Mouse (Mus musculus) hindbrain, embryonic 15.5 days (tissue): ENCODE data around the gene Zmynd10. TPM values are rescaled to one million over a fixed set of nuclear protein-coding genes. Genes with fewer than 3 reads are reported as not detected.

Experiments
- ATAC-seq: fragments of 200-750 bp; cut with Nextera tagmentation; 2 replicates; pipeline ENCODE4 v1.8.0; 2017; ENCODE audit warnings: low read depth, moderate number of reproducible peaks, moderate TSS enrichment; ENCODE audit not compliant: low FRiP score
- H3K27ac ChIP-seq: fragments of 300-500 bp; sonication (generic); replicated peaks from 2 replicates; pipeline ENCODE4 v1.5.1; 2015; ENCODE audit warnings: mild to moderate bottlenecking, inconsistent platforms
- H3K27me3 ChIP-seq: fragments of 300-500 bp; sonication (generic); 2 replicates; pipeline ENCODE4 v1.6.1; 2015; ENCODE audit warnings: control low read depth, inconsistent platforms
- H3K36me3 ChIP-seq: fragments of 300-500 bp; sonication (generic); 2 replicates; pipeline ENCODE4 v1.6.1; 2015; ENCODE audit warnings: control low read depth, inconsistent platforms
- H3K4me1 ChIP-seq: fragments of 300-500 bp; sonication (generic); replicated peaks from 2 replicates; pipeline ENCODE4 v1.6.1; 2015; ENCODE audit warnings: control low read depth, inconsistent platforms
- H3K4me2 ChIP-seq: fragments of 300-500 bp; sonication (generic); 2 replicates; pipeline ENCODE4 v1.6.1; 2015; ENCODE audit warnings: moderate library complexity, mild to moderate bottlenecking, inconsistent platforms
- H3K4me3 ChIP-seq: fragments of 300-500 bp; sonication (generic); 2 replicates; pipeline ENCODE4 v1.5.1; 2015; ENCODE audit warnings: mild to moderate bottlenecking, inconsistent platforms
- H3K9ac ChIP-seq: fragments of 300-500 bp; sonication (generic); 2 replicates; pipeline ENCODE4 v1.6.1; 2015; ENCODE audit warnings: inconsistent platforms
- H3K9me3 ChIP-seq: fragments of 300-500 bp; sonication (generic); 2 replicates; pipeline ENCODE4 v1.6.1; 2016; ENCODE audit warnings: control low read depth, inconsistent platforms
- WGBS: fragments of 180-500 bp; shearing (Covaris S2); methylation state at CpG from one replicate; pipeline ENCODE4 v1.1.7; 2015; 5-methylcytosine and 5-hydroxymethylcytosine counted together
- polyA plus RNA-seq: library from polyadenylated mRNA; unstranded; fragments of >200 nt; fragmentation: Nextera tagmentation; extraction: Ambion mirVana; gene quantifications from 2 replicates; pipeline ENCODE4 v1.2.1, GENCODE M21; 2015

Gene Zmynd10
- polyA plus RNA-seq, result 3.4 and 4.3 TPM in 2 replicates

GRCm38 (mm10) chr9:107547026-107547425 lies at the start of gene Zmynd10:
Gene Zmynd10, plus strand, starts transcription at chr9:107547298.
- peak within 1 kb of the TSS; percentile 48 for H3K27ac ChIP-seq
- H3K27me3 ChIP-seq, result peaks cover 34% of the 10 kb centered on the region
- peaks cover 42% of the 10 kb centered on the region for H3K4me1 ChIP-seq
- 4% methylated on average over 20 of the region's 20 CpGs for WGBS
- H3K4me2 ChIP-seq, result peak within 1 kb of the TSS; percentile 56
- H3K4me3 ChIP-seq, result peak within 1 kb of the TSS; percentile 20; the same call in 1 of the 2 replicates
- no peaks in the 10 kb centered on the region for H3K9me3 ChIP-seq
- H3K9ac ChIP-seq, result no peak within 1 kb of the TSS
- peaks cover 17% of the 10 kb centered on the region for H3K36me3 ChIP-seq
- peak; percentile 47 for ATAC-seq

GRCm38 (mm10) chr9:107500708-107501286 lies 46.3 kb upstream of the Zmynd10 start:
- H3K9ac ChIP-seq, result no peak overlapping the region
- no peak overlapping the region for H3K4me3 ChIP-seq
- H3K27me3 ChIP-seq, result no peaks in the 10 kb centered on the region
- no peak for ATAC-seq
- WGBS, result 86% methylated on average over 3 of the region's 3 CpGs
- H3K4me1 ChIP-seq, result peaks cover 25% of the 10 kb centered on the region
- no peak overlapping the region for H3K4me2 ChIP-seq
- H3K27ac ChIP-seq, result peak overlapping the region; percentile 2; the same call in 1 of the 2 replicates
- no peaks in the 10 kb centered on the region for H3K9me3 ChIP-seq
- H3K36me3 ChIP-seq, result no peaks in the 10 kb centered on the region

- no peak overlapping the region for H3K4me3 ChIP-seq
- H3K4me1 ChIP-seq, result peaks cover 31% of the 10 kb centered on the region
- ATAC-seq, result no peak
- H3K4me2 ChIP-seq, result no peak overlapping the region
- no peaks in the 10 kb centered on the region for H3K36me3 ChIP-seq
- H3K27me3 ChIP-seq, result no peaks in the 10 kb centered on the region
- H3K9ac ChIP-seq, result no peak overlapping the region
- H3K9me3 ChIP-seq, result no peaks in the 10 kb centered on the region
- no peak overlapping the region for H3K27ac ChIP-seq
- WGBS, result 73% methylated on average over 12 of the region's 12 CpGs
These were observed 44.8 kb upstream of the Zmynd10 start for GRCm38 (mm10) chr9:107502131-107502846.

GRCm38 (mm10) chr9:107504662-107505537 lies 42.2 kb upstream of the Zmynd10 start:
- WGBS, result 41% methylated on average over 19 of the region's 19 CpGs
- Histone ChIP-seq H3K4me3 (no peak overlapping the region), H3K9me3 (no peaks in the 10 kb centered on the region), H3K4me2 (no peak overlapping the region), H3K4me1 (peaks cover 57% of the 10 kb centered on the region), H3K9ac (no peak overlapping the region), H3K36me3 (no peaks in the 10 kb centered on the region), H3K27ac (peak overlapping the region; percentile 70), H3K27me3 (no peaks in the 10 kb centered on the region)
- ATAC-seq, result 0 out of 2 replicates have a peak, but pooled peaks have one; percentile 20

GRCm38 (mm10) chr9:107508266-107508665 lies 38.8 kb upstream of the Zmynd10 start:
- no peak overlapping the region for H3K9ac ChIP-seq
- 0 out of 2 replicates have a peak overlapping the region, but pooled peaks have one; percentile 3 for H3K27ac ChIP-seq
- H3K27me3 ChIP-seq, result no peaks in the 10 kb centered on the region
- no peak overlapping the region for H3K4me2 ChIP-seq
- H3K9me3 ChIP-seq, result no peaks in the 10 kb centered on the region
- H3K4me3 ChIP-seq, result no peak overlapping the region
- 53% methylated on average over 10 of the region's 10 CpGs for WGBS
- H3K4me1 ChIP-seq, result peaks cover 85% of the 10 kb centered on the region
- no peaks in the 10 kb centered on the region for H3K36me3 ChIP-seq
- ATAC-seq, result no peak

- ATAC-seq, result no peak
- Histone ChIP-seq H3K4me1 (peaks cover 77% of the 10 kb centered on the region), H3K36me3 (no peaks in the 10 kb centered on the region), H3K9ac (no peak overlapping the region), H3K27ac (peak overlapping the region; percentile 63), H3K27me3 (no peaks in the 10 kb centered on the region), H3K4me3 (no peak overlapping the region), H3K4me2 (no peak overlapping the region), H3K9me3 (no peaks in the 10 kb centered on the region)
- 70% methylated on average over 14 of the region's 14 CpGs for WGBS
These were observed 36.6 kb upstream of the Zmynd10 start for GRCm38 (mm10) chr9:107510384-107511100.

- no peaks in the 10 kb centered on the region for H3K27me3 ChIP-seq
- WGBS, result 32% methylated on average over 8 of the region's 8 CpGs
- no peak for ATAC-seq
- no peaks in the 10 kb centered on the region for H3K36me3 ChIP-seq
- peaks cover 70% of the 10 kb centered on the region for H3K4me1 ChIP-seq
- no peak overlapping the region for H3K4me2 ChIP-seq
- no peak overlapping the region for H3K9ac ChIP-seq
- H3K27ac ChIP-seq, result peak overlapping the region; percentile 63
- H3K4me3 ChIP-seq, result no peak overlapping the region
- no peaks in the 10 kb centered on the region for H3K9me3 ChIP-seq
These were observed 35.7 kb upstream of the Zmynd10 start for GRCm38 (mm10) chr9:107511436-107511835.

- Histone ChIP-seq H3K4me1 (peaks cover 67% of the 10 kb centered on the region), H3K9me3 (no peaks in the 10 kb centered on the region), H3K9ac (no peak overlapping the region), H3K27me3 (no peaks in the 10 kb centered on the region), H3K4me2 (no peak overlapping the region), H3K4me3 (no peak overlapping the region), H3K27ac (peak overlapping the region; percentile 63), H3K36me3 (no peaks in the 10 kb centered on the region)
- no peak for ATAC-seq
- 41% methylated on average over 16 of the region's 16 CpGs for WGBS
These were observed 34.8 kb upstream of the Zmynd10 start for GRCm38 (mm10) chr9:107512326-107512725.

- Histone ChIP-seq H3K27me3 (no peaks in the 10 kb centered on the region), H3K27ac (no peak overlapping the region), H3K4me1 (peaks cover 46% of the 10 kb centered on the region), H3K36me3 (no peaks in the 10 kb centered on the region), H3K4me3 (no peak overlapping the region), H3K4me2 (no peak overlapping the region), H3K9me3 (no peaks in the 10 kb centered on the region), H3K9ac (no peak overlapping the region)
- WGBS, result 21% methylated on average over 14 of the region's 14 CpGs
- ATAC-seq, result peak; percentile 63; the same call in 1 of the 2 replicates
These were observed 32.7 kb upstream of the Zmynd10 start for GRCm38 (mm10) chr9:107514303-107514955.

GRCm38 (mm10) chr9:107520331-107520730 lies 26.8 kb upstream of the Zmynd10 start:
- Histone ChIP-seq H3K27me3 (peaks cover 12% of the 10 kb centered on the region), H3K27ac (no peak overlapping the region), H3K36me3 (peaks cover 8% of the 10 kb centered on the region; the same call in 1 of the 2 replicates), H3K4me3 (no peak overlapping the region), H3K4me2 (no peak overlapping the region), H3K9me3 (no peaks in the 10 kb centered on the region), H3K4me1 (peaks cover 20% of the 10 kb centered on the region), H3K9ac (no peak overlapping the region)
- no peak for ATAC-seq
- 40% methylated on average over 6 of the region's 6 CpGs for WGBS

- Histone ChIP-seq H3K36me3 (peaks cover 8% of the 10 kb centered on the region; the same call in 1 of the 2 replicates), H3K9me3 (no peaks in the 10 kb centered on the region), H3K9ac (no peak overlapping the region), H3K4me1 (peaks cover 21% of the 10 kb centered on the region), H3K27ac (0 out of 2 replicates have a peak overlapping the region, but pooled peaks have one; percentile 20), H3K4me3 (no peak overlapping the region), H3K4me2 (no peak overlapping the region), H3K27me3 (peaks cover 20% of the 10 kb centered on the region)
- WGBS, result 63% methylated on average over 5 of the region's 5 CpGs
- ATAC-seq, result no peak
These were observed 25.9 kb upstream of the Zmynd10 start for GRCm38 (mm10) chr9:107521190-107521589.
